Mouse (Mus musculus) liver, adult (tissue): Measurements from ENCODE around the gene Thap4.
A peak's percentile ranks its signal among the peaks of the same experiment; 100 is the strongest.

ENCODE experiments used
- GATA4 ChIP-seq: IDR thresholded peaks from 2 replicates; pipeline ENCODE4 v1.6.1; 2014; ENCODE audit warnings: mild to moderate bottlenecking, low read length; ENCODE audit not compliant: insufficient replicate concordance

Gene Thap4

DNA sequence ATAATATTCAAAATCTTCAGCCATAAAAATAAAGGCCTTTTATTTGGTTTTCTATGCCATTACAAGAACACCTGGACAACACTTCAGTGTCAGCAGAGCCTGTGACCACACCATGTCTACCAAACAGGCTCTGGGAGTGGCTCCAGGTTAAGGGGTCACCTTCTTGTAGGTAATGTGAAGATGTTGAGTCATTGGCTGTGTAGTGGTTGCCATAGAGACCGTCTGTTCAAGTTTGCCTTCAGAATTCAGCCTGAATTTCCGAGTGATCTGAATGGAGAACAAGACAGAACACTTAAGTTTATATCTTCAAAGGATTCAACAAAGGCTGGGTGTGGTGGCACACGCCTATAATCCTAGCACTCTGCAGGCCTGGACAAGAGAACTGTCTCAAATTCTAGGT lies 49.3 kb downstream of the Thap4 start:
- TF ChIP-seq GATA4: no peak

DNA sequence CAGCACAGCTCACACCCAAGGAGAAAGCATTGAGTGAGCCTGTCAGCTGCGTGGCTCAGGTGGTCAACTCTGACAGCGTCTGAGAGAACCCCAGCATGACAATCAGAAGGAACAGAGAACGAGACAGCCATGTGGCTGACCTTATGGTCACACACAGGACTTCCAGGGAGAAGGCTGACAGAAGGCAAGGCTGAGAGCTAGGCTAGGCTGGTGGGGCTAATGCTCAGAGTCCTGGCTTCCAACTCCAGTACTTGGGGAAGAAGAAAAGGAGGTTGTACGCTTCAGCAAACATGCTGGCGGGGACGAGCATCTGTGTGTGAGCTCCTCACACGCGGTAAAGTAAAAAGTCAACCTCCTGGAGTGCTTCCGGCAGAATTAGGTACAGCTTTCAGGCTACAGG lies 50.3 kb downstream of the Thap4 start:
- TF ChIP-seq GATA4: no peak

DNA sequence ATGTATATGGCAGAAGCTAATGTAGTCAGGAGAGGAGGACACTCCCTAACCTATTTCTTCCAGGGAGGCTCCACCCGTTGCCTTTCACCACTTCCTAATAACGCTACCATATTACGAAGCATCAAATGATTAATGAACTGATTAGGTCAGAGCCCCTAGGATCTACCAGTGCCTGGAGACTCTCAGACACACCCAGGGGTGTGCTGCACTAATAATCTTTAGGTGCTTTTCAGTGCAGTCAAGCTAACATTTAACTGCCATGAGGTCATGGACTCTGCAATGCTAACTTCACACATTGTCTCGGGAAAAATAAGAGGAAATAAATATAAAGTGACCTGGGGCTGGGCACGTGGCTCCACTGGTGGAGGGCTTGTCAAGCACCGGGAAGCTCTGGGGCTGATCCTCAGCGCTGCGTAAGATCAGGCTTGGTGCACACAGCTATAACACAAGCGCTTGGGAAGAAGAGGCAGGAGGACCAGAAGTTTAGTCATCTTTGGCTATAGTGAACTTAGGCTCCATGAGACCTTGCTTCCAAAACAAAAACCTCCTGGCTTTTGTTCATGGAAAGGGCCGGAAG lies 51.1 kb downstream of the Thap4 start:
- no peak for TF ChIP-seq GATA4

DNA sequence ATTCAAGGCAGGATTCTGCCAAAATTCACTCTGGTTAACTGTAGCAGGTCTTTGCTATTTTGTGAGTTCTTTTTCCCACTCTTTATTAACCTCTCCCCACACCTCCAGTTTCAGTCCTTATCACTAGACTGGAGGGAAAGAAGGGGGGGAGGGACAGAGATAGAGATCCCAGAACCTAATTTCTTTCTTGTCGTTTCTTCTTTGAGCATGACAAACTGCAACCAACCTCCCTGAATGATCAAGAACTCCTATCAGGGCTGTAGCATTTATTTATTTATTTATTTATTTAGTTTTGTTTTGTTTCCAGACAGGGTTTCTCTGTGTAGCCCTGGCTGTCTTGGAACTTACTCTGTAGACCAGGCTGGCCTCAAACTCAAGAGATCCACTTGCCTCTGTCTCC lies 52.6 kb downstream of the Thap4 start:
- no peak for TF ChIP-seq GATA4

DNA sequence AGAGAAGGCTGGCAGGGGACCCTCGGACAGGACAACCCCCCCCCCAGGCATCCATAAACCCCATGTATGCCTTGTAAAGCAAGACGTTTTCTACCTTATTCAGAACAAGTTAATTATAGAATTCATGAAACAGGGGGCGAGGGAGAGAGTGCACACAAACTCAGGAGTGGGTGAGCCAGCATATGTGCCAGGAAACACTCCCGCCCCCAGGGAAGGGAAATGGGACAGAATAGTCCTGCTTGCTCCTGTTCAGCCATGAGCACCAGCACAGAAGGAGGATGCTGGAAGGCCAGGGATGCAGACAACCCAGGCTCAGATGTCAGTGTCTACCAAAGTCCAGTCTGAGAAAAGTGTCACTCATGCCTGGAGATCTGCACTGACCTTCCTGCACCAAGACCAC lies 55.5 kb downstream of the Thap4 start:
- TF ChIP-seq GATA4: no peak

DNA sequence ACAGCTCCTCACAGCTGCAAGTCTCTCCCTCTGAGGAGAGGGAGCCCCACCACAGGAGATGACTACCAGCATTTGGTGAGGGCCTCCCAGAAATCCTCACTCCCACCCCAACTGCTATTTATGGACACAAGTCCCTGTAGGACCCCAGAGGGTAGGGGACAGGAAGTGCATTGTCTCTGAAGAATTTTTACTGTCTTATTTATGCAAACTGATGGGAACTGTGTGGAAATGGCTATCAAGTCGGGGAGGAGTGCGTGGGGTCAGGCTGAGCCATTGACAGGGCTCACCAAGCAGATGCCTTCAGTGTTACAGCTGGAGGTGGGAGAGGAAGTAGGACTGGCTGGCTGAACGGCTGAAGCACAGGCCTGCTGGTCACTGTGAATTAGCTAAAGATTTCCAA lies 57.3 kb downstream of the Thap4 start:
- TF ChIP-seq GATA4: peak; percentile 9; the same call in 1 of the 2 replicates

DNA sequence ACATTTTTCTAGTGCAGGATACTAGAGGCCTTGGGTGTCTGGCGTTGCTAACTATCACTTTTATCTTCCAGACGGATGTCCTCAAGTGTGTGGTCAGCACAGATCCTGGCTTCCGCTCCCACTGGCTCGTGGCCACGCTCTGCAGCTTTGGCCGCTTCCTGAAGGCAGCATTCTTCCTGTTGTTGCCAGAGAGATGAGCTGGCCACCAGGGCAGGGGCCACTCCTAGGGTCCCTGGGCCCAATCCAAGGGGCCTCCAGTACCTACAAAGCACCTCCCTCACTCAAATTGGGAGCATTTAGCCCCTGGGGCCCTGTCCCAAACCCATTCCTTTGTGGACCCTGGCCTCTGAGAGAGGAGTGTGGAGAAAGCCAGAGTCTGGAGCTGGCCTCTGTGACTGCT lies 59.7 kb downstream of the Thap4 start:
- TF ChIP-seq GATA4: peak; percentile 84; the same call in 1 of the 2 replicates

DNA sequence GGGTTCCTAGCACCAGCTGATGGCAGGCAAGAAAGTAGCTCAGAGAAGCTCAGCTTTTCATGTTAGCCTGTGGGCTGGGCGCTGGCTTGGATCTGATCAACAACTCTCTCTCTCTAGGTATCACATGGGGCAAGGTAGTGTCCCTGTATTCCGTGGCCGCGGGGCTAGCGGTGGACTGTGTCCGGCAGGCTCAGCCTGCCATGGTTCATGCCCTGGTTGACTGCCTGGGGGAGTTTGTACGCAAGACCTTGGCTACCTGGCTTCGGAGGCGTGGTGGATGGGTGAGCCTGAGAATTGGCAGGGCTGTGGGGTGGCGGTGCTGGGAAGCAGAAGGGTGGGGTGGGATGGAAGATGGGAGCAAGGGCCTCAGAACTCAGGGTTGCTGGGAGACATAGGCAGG lies 60.7 kb downstream of the Thap4 start:
- TF ChIP-seq GATA4: no peak

DNA sequence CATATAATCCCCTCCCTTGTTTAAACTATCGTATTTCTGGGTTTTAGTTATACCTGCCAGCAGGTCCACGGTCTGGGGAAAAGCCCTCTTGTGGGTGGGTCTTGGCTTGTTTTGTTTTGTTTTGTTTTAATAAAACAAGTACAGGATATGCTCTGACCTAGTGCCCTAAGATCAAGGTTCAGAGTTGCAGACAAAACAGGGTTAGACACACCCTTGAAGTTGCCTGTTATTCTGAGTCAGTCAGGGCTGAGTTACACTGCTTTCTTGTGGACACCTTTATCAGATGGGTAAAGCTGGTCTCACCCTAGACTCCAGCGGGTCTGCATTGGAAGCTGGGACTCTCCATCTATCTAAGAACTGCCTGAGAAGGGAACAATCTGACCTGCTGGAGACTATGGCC lies 61.2 kb downstream of the Thap4 start:
- no peak for TF ChIP-seq GATA4

DNA sequence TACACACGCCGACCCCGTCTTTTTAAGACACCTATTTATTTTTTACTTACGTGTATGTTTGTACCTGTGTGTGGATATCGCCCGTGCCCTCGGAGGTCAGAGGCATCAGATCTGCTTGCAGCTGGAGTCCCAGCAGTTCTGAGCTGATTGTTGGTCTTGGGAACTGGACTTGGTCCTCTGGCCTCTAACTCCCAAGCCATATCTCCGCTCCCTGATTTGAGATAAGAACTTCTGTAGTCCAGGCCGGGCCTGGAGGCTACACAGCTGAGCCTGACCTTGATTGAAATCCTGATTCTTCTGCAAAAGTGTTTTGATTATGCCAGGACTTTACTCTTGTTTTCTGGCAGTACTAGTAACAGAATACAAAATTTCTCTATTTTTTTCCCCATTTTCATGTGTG lies 61.9 kb downstream of the Thap4 start:
- peak; percentile 71; the same call in 1 of the 2 replicates for TF ChIP-seq GATA4

DNA sequence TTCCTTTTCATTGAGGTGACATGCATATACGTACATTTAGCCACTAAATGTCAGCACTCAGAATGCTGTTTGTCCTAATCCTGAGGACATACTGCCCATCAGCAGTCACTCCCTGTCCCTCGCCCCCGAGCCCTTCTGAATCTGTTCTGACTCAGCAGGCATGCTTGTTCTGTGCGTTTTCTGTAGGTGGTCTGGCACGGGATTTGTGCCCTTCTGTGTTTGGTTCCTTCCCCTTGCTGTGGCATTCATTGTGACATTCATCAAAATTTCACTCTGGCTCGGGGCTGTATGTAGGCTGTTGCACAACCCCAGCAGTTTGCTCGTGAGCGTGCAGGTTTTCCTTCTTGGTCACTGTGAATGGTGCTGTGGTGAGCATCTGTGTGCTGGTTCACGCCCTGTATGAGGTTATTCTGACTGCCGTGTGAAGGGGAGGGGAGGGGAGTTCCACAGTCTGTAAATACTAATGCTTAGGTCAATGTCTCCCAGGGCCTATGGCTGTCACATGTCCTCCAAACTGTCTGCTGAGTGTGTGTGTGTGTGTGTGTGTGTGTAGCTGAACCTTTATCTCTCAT lies 62.8 kb downstream of the Thap4 start:
- TF ChIP-seq GATA4: no peak

DNA sequence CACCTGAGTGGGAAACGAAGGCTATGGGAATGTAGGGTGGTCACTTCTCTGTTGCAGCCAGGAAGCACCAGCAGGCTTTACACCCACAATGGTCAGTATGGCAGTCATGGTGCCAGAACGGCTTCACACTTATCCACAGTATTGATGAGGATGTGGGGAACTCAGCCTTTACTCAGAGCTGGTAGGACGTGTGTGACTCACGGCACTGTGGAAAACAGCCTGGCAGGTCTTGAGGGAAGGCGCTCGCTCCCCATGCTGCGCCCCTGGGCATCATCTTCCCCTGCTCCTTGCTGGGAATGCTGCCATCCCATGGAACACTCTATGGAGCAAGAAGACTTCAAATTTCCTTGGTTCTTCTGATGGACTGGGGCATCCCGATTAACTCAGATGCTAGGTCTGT lies 63.6 kb downstream of the Thap4 start:
- no peak for TF ChIP-seq GATA4

DNA sequence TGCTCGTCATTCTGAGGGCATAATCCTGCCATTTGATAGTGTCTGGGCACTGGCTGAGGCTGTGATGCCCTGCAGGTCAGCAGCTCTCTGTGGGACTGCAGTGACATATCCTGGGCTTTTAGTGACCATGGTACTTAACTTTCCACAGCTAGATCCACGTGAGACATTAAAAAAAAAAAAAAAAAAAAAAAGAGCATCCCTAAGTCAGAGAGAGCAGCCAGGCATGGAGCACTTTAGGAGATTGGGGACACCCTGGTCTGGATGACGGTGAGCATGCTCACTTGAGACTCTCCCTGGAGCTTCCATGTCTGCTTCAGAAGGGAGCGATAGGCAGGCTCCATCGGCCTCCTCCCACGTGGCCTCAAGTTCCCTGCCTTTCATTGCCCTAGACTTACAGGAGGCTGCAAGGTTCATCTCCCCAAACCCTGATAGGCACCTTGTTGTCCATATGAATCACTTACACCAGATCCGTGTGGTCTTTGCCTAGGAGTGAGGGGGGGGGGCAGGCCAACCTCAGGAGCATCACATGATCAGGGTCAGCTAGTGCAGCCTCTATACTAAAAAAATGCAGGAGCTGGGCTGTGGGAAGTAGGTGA lies 64.7 kb downstream of the Thap4 start:
- no peak for TF ChIP-seq GATA4

DNA sequence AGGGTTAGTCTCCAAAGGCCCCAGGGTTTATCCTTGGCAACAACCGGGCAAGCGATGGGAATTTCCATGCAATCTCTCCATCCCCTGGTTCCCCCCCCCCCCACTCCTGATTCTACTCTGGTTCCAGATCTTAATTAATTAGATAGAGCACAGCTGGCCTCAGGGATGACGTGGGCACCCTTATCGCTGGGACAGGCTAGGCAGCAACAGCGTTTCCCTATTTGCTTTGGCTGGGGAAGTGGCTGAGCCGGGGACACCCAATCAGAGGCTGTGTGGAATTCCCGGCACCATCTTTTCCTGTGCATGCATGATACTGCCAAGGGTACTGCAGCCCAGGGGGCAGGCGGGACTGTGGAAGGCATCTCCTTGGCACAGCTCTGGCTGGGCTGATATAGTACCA lies 66.5 kb downstream of the Thap4 start:
- TF ChIP-seq GATA4: peak; percentile 95; the same call in 1 of the 2 replicates

DNA sequence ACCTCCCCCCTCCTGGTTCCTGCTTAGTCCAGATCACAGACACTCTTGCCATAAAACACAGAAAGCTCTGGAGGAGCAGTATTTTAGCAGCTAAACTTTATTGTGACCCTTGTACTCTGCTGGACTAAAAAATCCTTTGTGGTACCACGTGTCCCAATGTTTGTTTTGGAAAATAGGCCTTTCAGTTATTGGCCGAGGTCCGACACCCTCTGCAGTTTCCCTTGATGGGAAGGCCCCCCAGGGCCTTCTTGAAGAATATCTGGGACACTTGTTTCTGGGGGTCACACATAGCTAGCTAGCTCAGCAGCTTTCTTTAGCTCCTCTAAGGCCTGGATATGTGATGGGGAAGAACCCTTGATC lies 67.7 kb downstream of the Thap4 start:
- TF ChIP-seq GATA4: no peak

DNA sequence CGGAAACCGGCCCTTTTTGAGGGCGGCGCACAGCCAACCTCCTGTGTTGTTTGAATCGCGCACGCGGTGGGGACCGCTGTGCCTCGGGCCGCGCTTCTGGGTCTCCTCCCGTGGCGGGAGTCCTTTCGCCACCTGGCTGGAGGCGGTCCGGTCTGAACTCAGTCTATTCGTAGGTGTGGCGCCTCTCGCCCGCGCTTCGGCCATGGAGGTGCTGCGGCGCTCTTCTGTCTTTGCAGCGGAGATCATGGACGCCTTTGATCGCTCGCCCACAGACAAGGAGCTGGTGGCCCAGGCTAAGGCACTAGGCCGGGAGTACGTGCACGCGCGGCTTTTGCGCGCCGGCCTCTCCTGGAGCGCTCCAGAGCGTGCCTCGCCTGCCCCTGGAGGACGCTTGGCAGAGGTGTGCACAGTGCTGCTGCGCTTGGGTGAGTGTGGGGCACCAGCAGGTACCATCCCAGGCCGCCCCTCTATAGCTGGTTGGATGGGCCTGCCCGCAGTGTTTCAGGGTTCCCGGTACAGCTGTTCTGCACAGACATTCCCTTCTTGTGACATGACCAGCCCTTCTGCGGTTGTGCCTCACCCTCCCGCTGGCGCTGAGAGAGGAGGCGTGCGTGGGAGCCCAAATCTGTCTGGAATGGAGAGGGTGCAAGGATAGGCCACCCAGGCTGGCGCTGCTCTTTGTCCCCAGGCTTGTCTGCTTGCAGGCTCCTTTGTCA lies 68.3 kb downstream of the Thap4 start:
- TF ChIP-seq GATA4: no peak; the same call in 1 of the 2 replicates
